Mouse (Mus musculus): Measurements from ENCODE around the gene Ppy.
A peak's percentile ranks its signal among the peaks of the same experiment; 100 is the strongest.

The Ppy gene

DNA sequence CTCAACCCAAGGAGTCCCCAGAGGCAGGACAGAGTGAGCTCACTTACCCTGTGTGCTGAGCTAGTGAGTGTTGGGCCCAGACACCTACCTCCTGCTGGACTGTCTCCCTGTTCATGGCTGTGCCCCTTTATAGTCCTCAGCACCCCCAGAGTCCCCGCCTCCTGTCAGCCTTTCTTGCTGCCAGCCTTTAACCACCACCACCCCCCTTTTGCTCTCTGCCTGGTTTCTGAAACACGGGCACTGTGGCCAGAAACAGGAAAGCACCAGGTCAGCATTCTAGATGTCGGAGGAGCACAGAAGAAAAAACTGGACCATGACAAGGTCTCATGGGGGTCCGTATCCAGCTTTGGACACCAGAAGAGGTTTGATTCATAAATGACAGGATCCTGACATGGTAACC, at the start of gene Ppy:
TSS of gene Ppy (minus strand) at position 101 of the 400 bp plus-strand sequence.
- no peak for DNase-seq (ENCODE audit: low spot score in 2 of 2)

DNA sequence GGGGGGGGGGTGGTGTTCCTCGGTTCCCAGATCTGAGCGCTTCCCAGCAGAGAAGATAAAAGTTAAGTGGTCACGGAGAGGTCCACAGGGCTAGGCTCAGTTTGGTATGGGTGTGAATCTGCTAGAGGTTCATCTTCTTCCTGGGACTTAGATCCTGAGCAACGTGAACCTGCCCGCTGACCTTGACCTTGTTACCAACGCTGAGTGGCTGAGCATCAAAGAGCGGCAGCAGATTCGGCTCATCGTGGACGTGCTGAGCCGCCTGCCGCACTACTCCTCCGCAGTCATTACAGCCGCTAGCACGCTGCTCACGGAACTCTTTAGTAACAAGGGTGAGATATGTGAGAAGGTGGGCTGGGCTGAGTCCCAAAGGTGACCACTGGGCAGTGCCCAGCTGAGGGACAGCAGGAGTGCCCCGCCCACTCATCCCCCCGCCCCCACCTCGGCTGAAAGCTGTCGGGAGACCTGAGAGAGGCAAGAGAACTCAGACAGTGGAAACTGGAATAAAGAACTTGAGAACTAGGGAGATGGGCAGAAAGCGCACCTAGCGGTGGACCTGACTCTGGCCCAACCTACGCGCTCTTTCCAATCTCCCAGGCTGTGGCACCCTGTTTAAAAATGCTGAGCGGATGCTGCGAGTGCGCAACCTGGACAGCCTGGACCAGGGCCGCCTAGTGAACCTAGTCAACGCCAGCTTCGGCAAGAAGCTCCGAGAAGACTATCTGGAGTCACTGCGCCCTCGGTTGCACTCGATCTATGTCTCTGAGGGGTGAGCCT, 46.3 kb upstream of the Ppy start:
- DNase-seq (ENCODE audit: low spot score in 2 of 2): no peak

DNA sequence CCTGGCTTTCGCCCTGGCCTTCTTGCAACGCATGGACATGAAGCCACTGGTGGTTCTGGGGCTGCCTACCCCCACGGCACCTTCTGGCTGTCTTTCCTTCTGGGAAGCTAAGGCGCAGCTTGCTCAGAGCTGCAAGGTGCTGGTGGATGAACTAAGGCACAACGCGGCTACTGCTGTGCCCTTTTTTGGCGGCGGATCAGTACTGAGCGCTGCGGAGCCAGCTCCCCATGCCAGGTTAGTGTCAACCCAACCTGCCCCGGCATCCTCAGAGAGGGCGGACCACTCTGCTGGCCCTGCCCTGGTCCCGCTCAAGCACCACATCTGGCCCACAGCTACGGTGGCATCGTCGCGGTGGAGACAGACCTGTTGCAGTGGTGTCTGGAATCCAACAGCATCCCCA, 45.4 kb upstream of the Ppy start:
- no peak for DNase-seq (ENCODE audit: low spot score in 2 of 2)

DNA sequence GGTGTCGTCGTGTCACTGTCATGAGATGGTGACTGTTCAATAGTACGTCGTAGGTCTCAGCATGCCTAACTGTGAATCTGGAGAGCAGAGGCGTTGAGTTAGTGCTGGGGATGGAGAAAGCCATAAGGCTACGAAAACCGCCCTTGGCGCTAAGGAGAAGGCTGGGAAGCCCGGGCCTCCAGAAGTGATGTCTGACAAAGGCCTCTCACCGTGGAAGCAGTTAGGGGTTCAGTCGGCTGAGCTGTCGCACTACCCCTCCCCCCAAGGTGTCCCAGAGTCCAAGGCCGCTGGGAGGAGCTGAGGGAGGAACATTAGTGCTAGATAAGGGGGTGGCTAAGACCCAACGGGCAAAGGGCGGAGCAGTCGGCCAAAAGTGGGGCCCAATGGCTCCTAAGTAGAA, 44.9 kb upstream of the Ppy start:
- no peak for DNase-seq (ENCODE audit: low spot score in 2 of 2)

DNA sequence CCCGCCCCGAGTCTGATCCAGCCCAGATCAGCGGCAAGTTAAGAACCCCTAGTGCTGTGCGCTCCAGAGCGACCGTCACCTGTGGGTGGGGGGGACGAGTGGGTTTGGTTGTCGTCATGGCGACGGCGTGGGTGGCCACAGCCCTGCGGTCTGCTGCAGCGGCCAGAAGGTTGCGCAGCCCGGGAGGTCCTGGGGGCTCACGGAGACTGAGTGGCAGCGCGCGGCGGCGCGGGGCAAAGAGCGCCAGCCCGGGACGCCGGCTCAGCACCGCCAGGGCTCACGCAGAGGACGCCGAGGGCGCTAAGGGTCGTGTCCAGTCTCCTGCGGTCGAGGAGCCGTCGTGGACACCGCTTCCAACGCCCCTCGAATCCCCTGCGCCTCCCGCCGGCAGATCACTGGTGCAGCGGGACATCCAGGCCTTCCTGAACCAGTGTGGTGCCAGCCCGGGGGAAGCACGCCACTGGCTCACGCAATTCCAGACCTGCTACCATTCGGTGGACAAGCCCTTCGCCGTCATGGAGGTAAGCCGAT, 44.4 kb upstream of the Ppy start, which contains the start of gene Nags:
TSS of gene Nags (plus strand) at position 43 of the 531 bp plus-strand sequence.
- no peak for DNase-seq (ENCODE audit: low spot score in 2 of 2)

DNA sequence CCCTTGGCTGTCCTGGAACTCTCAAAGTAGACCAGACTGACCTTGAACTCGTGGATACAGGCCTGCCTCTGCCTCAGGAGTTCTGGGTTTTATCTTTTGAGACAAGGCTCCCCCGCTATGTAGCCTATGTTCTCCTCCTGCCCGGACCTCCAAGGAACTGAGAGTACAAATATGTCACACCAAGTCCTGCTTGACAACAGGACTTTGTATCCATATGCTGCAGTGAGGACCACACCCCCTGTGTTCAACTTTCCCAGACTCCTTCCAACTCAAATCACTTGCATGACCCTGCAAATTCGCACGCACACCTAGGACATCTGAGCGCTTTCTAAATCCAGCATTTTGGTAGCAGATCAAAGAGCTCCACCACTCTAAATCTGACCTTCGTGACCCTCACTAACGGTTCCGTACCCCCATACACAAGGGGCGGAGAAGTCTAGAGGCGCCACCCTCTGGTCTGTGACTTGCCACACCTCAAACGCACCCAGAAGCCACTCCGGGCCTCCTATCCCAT, 43.9 kb upstream of the Ppy start:
- DNase-seq (ENCODE audit: low spot score in 2 of 2): no peak

DNA sequence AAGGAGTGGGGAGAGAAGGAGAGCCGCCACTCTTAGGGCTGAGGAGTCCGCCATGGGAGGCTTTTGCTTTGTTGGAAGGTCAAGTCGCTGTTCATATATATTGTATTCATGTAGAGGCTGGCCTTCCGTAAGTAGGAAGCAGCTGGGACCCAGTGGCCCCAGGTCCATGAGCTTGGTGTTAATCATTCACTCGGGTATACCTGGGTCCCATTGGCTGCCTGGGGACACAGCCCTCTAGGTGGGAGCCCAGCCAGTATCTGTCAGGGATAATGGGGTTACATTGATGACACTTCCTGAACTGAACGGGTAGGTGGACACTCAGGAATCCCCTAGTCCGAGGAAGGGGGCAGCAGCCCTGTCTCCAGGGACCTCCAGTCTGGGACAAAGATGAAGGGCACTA, 41.2 kb upstream of the Ppy start:
- DNase-seq (ENCODE audit: low spot score in 2 of 2): no peak

DNA sequence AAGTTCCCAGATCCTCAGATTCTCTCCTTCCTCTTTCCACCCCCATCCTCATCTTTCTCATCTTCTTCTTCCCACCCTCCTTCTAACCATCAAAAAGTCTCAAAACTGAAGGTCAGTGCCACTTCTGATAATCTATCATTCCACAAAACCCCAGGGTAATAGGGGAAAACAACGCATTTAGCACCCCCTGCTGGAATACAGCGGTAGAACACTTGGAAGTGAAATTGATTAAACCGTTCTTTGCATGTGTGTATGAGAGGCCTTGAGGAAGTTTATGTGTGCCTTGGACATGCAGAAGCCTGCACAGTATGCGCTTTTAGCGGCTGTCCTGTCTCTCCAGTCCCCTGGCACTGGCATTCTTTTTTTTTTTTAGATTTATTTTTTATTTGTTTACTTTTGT, 39.4 kb upstream of the Ppy start:
- no peak for DNase-seq (ENCODE audit: low spot score in 2 of 2)

DNA sequence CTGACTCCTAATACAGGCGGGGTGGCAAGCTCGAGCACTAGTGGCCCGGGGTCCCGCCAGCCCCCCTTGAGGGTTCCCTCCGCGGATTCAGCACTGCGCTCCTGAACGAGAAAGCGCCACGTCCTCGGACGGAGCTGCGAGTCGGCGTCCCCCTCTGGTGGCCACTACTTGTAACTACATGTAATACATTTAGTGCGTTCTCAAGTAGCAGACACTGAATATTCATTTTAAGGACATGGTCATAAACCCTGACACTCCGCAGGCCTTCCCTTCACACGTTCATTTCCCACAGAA, 37.3 kb upstream of the Ppy start:
- DNase-seq (ENCODE audit: low spot score in 2 of 2): peak; percentile 52 to 71

DNA sequence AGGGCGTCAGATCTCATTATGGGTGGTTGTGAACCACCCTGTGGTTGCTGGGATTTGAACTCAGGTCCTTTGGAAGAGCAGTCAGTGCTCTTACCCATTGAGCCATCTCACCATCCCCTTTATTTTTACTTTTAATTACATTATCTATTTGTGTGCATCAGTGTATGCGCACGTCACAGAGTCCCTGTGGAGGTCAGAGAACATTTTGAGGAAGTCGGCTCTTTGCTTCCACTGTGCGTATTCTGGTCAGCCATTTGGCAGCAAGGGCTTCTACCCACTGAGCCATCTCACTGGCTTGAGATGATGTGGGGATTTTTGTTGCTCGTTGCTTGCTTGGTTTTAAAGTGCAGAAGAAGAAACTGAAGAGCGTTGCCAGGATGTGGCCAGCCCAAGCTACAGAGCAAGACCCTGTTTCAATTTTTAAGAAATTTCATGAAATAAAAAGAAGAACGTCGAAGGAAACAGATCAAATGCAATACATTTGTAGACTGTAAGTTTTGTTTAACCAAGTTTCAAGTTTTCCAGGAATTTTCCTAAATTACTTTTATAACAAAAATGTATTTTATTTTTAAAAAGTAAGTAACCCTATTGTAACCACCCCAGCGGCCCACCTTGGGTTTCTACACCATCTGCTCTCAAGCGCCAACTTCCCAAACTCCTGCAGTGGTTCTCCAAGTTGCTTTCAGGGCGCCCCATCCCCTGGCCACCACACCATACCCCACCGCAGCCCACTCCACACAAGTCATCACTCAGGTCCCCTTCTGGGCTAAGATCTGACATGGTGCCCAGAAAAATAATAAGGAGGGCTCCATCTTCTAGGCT, 36.7 kb upstream of the Ppy start:
- DNase-seq (ENCODE audit: low spot score in 2 of 2): no peak

DNA sequence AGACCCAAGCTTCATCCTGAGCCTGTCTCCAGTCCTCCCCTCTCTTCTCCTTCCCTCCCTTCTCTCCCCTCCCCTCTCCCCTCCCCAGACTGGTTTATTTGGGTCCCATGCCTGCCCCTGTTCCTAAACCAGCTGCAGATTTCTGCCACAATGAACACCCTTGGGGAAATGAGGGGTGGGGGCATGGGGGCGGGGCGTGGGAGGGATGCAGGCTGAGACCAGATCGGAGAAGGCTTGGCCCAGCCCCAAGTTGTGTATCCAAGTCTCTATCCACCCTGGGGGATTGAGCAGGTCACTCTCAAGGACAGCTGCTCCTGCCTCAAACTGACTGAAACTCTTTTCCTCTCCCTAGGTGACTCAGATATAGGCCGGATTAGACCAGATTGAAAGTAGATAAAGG, 33.4 kb upstream of the Ppy start:
- no peak for DNase-seq (ENCODE audit: low spot score in 2 of 2)

DNA sequence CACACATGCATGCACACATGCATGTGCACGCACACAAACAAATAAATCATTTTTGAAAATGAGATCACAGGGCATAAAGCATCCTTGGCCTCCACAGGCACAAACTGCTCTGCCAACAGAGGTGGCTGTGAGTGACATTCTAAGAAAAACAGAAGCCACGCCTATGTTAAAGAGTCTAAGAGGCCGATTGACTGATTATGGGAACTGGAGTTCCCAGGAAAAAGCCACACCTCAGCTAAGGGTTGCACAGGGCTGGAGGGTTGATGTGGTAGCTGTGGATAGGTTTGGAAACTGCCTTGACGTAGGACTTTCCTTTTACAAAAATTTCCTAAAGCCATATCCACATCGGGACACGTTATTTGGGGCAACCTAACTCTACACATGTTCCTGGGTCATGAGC, 16.3 kb upstream of the Ppy start:
- no peak for DNase-seq (ENCODE audit: low spot score in 2 of 2)

DNA sequence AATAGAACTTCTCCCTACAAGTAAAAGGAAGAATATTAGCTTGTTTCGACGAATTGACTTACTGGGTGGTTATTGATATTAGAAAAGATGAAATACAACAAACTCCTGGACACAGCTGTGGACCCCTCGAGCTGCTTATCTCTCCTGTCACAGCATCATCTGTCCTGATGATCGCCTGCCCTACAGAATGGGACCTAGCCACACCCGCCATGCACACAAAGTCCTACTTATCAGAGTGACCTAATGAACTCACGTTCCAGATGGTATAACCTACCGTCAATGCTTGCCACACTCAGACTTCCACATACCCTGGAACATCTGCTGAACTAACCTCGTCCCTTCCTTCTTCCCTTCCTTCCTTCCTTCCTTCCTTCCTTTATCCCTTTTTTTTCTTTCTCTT, 15.1 kb upstream of the Ppy start:
- DNase-seq (ENCODE audit: low spot score in 2 of 2): no peak

DNA sequence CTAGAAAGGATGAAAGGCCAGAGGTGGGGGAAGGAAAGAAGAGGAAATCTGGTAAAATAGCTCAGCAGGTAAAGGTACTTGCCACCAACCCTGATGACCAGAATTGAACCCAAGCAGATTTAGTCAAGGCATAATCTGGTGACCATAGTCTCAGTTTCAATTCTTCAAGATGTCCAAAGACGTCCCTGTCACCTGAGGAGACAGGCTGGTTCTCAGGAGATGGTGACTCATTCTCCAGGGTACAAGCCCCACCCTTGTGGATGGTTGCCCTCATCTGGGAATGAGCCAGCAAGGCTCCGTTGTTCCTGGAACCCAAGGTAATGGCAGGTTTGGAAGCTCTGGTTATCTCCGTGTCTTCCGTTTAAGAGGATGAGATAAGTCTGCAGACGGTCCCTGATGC, 10.5 kb upstream of the Ppy start:
- DNase-seq (ENCODE audit: low spot score in 2 of 2): no peak

DNA sequence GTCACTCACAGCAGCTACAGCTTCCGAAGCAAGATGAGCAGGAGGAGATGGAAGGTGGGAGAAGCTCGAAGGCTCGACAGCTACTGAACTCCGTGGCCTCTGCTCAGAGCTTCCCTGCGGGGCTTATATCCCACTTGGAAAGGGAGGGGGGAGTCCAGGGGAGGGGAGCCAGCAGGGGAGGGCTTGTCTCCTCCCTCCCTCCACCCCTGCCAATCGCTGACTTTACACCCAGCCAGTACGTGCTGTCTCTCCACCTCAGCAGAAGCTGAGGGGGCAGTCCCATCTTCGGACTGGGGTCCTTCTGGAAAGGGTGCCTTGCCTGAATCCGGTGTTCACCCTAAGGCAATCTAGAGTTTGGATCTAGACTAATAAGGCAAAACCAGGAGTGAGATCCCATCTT, 6.6 kb upstream of the Ppy start, which contains the start of gene Pyy:
TSS of gene Pyy (minus strand) at position 101 of the 400 bp plus-strand sequence.
- no peak for DNase-seq (ENCODE audit: low spot score in 2 of 2)

DNA sequence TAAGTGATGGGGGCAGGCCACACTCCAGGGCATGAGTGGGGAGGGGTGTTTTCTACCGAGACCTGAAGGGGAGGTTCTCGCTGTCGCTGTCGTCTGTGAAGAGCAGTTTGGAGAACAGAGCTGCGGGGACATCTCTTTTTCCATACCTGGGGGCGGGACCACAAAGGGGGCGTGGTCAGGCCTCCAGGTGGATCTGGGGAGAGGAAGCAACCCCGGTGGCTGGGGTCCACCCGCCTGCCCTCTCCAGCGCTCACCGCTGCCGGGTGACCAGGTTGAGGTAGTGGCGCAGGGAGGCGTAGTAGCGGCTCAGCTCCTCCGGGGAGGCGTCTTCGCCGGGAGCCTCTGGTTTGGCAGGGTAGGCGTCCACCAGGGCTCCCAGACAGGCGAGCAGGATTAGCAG, 5.8 kb upstream of the Ppy start:
- no peak for DNase-seq (ENCODE audit: low spot score in 2 of 2)

DNA sequence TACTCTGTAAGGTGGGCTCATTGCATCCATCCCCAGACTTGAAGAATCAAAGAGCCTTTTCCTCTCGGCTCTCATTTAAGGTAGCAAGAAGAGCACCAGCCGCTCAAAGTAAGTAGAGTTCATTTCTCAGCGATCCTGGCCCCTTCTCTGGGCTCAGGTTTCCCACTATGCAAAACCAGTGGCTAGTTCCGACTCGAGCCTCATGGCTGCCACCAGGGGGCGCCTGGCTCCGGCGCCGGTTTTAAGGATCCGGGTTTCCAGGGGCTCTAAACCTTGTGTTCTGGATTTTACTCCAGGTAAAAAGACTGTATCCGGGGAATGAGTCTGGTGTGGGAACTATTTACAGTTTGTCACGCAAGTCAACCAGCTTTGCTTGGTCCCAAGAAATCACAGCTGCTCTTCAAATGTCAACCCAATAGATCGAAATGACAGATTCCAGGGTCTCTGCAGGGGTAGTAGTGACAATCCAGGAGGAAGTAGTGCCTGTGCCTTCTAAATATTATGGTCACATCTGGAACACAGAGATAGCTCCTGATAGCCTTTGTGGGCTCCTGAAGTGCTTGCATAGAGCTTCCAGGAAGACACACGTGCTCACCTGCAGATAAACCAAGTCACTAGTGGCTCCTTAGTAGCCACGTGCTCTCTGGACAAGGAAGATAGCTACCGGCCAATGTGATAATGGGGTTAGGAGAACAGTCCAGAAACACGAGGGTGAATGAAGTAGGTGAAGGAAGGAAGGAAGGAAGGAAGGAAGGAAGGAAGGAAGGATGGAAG, 1.6 kb upstream of the Ppy start:
- DNase-seq (ENCODE audit: low spot score in 2 of 2): peak in 1 of 2 experiments; percentile 52

DNA sequence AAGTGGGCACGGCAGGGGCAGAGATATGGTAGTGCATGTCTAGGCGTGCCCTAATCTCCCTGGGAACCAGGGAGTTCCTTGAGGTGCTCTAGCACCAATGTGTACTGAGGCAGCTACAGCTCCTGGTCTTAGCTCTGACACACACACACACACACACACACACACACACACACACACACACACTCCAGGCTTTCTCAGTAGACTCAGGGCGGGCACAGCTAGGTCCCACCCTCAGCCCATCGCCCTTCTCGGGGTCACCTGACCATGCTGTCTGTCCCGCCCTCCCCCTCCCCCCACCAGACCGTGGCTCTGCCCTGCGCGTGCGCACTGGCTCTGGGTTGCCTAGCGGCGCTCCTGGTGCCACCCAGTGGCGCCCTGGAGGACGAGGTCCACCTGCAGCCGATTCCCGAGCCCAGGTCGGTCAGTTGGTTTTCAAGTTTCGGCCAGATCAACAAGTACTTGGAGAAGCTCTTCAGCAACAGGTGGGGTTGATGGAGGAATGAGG, 4.2 kb downstream of the Ppy start:
- DNase-seq (ENCODE audit: low spot score in 2 of 2): peak; percentile 73 to 80

DNA sequence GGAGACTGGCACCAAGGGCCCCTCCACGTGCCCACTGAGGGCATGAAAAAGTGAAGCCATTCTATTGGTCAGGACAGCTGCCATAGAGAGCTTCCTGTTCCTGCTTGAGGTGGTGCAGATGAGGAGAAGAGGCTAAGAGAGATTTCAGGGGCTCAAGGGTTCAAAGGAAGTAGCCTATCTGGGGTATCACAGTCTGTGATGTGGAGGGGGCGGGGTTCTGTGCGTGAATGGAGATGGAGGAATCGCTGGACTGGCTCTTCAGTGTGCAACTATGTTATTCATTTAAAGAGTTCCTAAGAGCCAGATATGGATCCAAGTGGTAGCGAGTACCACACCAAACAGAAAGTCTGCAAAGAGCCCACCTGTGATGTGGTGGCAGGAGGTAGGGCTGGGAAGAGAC, 4.7 kb downstream of the Ppy start:
- DNase-seq (ENCODE audit: low spot score in 2 of 2): no peak

DNA sequence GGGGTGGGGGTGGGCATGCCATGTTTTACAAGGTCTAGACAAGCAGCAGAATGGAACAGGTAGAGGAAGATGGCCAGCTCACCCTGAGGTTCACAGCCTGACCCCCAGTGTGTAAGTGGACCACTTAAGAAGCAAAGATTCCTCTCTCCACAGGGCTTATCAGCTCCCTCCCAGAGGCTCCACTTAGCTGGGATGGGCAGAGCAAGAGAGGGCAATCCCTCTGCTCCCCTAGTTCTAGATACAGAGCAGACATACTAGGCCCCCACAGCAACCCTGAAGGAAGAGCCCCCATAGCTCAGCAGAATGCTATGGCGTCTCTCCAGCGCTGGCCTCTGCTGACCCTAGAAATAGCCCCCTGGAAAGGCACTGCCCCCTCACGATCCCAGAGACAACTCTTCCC, 5.4 kb downstream of the Ppy start:
- DNase-seq (ENCODE audit: low spot score in 2 of 2): no peak

DNA sequence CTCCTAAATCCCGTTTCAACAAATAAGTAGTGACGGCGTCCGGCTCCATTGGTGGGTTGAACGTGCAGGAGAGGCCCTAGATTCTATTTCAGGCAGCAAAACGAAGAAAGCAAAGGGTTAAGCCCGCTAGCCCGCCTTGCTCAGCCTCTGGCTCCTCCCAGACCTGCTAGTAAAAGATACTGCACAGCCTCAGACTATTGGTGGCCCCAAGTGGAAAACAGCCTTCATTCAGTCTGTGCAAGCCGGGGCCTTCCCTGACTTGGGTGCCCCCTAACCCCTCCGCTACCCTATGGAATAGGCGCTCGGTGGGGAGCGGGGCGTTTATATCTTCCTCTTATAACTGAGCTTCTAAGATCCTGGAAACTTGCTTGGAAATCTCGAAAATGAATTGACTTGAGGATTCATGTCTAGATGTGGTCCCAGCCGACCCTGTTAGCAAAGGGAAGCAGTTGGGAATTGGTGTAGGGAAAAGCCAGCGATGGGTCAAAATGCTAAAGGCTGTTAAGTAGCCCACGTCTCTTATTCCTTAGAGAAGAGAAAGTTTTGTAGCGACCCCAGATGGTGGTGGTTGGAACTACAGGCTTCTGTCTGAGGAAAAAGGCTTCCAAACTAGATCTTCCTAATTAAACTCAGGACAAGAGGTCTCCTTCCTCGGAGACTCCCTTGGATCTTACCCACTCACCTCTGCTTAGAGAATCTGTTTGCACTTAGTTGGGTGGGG, 11.9 kb downstream of the Ppy start:
- peak in 1 of 2 experiments; percentile 40 for DNase-seq (ENCODE audit: low spot score in 2 of 2)
